Mouse (Mus musculus) granulocyte monocyte progenitor cell, adult 5-6 weeks (primary cell): ENCODE data around the gene Abcc4. TPM values are rescaled to one million over a fixed set of nuclear protein-coding genes. Genes with fewer than 3 reads are reported as not detected.

Source experiments
- ATAC-seq: replicated peaks from 2 replicates; pipeline ENCODE4 v1.8.0; 2016; ENCODE audit warnings: mild to moderate bottlenecking, moderate TSS enrichment, inconsistent platforms; ENCODE audit not compliant: poor library complexity, severe bottlenecking
- total RNA-seq, 2 experiments: library from RNA; stranded (forward) in 1 of 2; stranded (reverse) in 1 of 2; fragments of 200-712, 200-1000 nt in 1 of 2; fragments of >200 nt in 1 of 2; fragmentation: Nextera tagmentation in 1 of 2; gene quantifications; 2 replicates each; pipeline ENCODE4 v1.2.3; 2014 to 2017

The Abcc4 gene
- total RNA-seq, 2 experiments from 2014 or later: 38.8 to 42.4 TPM

DNA sequence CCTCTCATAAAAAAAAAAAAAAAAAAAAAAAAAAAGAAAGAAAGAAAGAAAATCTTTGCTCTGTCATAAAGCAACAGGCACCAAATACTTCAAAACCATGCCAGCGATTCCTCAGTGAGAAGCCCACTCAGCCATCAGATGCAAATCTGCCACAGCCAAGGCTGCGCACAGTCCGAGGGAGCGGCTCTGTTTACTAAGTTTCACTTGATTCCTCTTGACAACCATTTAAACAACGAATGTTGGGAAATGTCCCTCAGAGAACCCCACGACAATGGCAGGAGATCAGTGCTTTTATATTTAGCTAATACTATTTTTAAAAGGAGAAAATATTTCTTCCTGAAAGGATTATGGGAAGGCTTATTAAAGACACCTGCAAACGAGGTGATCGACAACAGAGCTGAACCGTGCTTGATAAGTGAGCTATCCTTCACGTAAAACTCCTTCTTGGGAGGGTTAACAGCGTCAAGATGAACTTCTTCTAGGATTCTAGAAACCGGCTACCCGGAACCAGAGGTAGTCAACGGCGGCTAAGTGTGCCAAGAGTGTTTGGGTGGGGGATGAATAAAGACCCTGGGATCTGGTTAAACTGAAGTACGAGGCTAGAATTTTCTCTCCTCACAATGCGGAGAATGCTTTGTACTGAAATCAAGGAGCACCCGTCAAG, 154.8 kb downstream of the Abcc4 start:
- no peak for ATAC-seq

DNA sequence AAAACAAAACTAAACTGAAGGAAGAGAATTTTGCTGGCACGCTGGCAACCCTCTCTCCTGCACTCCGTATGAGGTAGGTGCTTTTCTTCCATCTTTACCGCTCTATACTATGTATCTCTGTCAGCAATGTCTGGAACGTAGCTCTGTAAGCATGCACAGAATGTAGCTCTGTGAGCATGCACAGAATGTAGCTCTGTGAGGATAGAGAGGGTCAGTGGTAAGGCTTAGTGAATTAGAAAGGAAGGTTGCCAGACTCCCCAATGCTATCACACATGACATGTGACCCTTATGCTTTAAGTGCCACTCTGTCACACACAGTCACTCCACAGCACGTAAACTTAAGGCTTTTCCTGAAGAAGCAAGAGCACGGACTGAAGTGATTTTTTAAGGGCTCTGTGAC, 161.5 kb downstream of the Abcc4 start:
- ATAC-seq: no peak

DNA sequence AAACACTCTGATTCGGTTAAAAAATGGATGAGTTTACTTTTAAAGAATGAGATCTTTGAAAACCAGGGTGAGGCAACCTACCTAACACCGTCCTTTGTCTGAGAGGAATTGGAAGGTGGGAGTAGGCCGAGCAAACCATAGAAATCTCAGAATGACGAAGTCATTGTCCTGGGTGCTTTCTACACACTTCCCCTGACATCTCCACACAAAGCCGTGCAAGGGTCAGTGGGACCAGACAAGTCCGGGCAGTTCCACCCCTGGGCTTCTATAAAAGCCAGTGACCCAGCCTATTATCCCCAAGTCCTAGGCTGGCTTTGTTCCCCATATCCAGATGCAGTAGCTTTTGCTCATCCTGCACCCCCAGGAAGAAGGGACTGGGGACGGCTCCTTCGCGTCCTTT, 163.1 kb downstream of the Abcc4 start:
- ATAC-seq: no peak

DNA sequence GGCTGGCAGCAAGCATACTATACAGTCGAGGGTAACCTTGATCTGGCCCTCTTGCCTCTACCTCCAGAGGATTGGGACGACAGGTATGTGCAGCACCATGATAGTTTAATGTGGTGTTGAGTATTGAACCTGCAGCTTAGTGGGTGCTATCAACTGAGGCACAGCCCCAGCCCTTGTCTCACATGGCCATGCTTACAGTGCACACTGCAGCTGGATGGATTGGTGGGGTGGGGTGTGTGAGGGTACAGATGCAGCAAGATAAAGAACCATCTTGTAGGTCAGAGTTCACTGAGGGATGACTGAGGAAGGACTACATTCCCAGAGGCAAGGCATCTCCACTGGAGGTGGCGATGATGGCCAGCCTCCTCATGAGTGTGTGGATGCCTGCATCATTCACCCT, 174.5 kb downstream of the Abcc4 start:
- no peak for ATAC-seq

DNA sequence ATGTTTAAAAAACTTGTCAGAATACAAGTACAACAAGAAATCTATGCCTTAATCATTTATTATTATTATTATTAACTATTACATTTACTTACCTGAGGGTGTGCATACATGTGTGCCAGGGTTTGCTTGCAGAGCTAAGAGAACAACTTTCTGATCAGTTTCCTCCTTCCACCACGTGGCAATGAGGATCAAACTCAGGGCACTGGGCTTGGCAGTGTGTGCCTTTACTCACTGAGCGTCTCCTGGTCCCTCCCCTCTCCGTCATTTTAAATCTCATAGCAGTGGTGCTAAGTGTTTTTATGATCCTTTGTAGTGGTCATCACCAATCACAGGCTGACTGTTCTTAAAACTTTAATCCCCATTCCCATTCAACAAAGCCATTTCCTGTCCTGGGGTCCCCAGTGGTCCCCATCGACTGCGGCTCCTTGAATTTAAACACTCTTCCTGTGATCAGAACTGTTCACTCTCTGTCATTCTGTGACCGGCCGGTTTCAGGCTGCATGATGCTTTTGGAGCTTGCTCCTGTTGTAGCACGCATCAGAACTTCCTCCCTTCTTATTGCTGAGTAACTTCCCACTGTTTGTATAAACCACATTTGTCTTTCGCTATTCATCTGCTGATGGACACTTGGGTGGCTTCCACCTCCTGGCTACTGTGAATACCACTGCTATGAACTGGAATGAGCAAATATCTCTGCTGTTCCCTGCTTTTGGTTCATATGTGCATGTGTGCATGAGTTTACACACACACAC, 191.6 kb downstream of the Abcc4 start:
- ATAC-seq: 0 out of 2 replicates have a peak, but pooled peaks have one; percentile 12

DNA sequence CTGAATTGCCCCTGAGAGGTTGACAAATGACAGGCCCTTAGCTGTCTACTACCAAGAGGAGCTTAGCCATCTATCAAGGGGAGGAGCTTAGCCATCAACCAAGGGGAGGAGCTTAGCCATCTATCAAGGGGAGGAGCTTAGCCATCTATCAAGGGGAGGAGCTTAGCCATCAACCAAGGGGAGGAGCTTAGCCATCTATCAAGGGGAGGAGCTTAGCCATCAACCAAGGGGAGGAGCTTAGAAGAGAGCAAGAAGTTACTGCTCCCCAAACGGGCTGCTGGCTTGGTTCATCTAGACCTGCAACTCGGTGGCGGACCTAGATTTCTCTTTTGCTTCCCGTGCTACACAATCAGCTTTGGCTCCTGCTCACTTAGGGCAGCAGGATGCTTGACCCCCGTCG, 194.3 kb downstream of the Abcc4 start:
- ATAC-seq: peak; percentile 52

DNA sequence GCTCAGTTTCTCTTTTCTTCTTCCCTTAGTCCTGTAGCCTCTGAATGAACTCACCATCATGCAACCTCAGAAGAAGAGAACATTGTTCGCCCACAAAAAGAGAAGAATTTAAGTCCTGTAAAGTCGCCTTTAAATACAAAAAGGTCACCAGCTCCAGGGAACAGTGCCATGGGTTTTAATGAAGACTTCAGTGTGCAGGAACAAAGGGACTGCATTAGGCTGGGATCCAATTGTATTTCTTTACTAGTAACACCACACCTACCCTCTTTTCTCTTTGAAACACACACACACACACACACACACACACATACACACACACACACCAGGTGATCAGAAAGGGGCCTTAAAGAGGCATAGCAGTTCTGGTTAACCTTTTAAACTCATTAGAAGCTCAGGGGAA, 195.2 kb downstream of the Abcc4 start:
- no peak for ATAC-seq

DNA sequence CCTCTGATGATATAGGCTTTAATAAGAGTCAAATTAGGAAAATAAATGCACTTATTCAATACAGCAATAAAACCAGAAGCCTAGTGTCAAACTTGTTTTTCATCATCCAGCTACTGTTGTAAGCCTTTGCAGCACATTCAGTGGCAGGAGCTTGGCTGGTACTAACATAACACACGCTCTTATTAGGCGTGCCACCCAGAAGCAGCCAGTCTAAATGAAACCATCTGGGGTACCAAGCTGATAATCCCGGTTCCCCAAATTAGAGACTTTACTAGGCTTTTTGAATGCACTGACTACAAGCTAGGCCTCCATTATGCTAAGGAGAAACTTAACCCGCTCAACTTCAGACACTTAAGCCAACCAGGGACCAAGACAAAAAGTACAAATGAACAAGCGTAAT, 195.8 kb downstream of the Abcc4 start:
- no peak for ATAC-seq

DNA sequence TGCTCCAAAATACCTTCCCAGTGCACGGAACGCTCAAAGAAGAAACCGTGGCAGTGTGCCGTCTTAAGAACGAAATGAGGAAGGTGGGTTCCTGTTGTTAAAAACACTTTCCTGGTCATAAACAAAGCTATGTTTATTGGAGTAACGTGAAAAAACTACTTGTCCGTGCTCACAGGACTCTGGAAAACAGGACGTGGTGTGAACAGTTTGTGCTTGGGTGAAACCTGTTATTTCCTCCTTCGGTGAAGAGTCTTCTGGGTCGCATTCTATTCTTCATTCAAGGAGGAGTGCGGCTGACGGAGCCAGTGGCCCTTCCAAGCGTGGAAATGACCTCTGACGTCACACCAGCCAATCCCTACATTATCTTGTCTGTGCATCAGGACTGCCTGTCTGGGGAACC, 198.2 kb downstream of the Abcc4 start:
- no peak for ATAC-seq

DNA sequence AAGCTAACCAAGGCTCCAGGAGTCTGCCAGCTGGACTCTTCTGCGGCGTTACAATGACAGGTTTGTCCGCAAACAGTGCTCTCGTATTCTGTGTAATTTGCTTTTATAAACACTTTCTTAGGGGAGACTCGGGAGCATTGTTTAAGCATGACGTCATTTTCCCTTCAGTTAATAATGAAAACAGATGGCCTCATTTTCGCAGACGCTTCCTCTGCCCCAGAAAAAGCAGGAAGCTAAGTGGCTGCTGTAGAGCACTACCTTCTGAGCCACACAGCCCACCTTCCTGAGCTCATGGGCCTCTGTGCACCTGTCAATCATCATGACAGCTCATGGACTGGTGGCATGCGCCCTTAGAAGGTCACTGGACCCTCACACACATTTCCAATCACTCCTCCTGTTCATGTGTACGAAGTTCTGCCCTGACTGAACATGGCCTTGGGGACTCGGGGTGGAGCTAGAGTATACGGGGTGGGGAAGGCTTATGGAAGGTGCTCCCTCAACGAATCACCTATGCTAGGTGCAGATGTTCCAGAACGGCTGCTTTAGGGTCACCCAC, 199.3 kb downstream of the Abcc4 start:
- no peak for ATAC-seq

DNA sequence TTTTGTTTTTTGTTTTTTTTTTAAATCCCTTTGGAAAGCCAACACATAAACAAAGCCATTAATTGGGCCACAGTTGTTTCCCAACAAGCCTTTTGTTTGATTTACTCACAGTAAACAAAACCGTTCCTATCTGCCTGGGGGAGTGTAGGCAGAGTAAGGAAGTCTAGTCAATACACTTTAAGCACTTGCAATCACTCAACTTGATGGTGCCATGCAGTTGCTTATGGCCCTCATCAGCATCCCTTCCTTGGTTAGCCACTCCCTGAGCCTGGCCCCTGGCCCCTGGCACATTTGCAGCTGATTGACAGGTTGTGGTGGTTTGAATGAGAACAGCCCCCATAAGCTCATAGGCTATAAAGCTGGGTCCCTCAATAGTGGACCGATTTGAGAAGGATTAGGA, 209.3 kb downstream of the Abcc4 start:
- no peak for ATAC-seq

DNA sequence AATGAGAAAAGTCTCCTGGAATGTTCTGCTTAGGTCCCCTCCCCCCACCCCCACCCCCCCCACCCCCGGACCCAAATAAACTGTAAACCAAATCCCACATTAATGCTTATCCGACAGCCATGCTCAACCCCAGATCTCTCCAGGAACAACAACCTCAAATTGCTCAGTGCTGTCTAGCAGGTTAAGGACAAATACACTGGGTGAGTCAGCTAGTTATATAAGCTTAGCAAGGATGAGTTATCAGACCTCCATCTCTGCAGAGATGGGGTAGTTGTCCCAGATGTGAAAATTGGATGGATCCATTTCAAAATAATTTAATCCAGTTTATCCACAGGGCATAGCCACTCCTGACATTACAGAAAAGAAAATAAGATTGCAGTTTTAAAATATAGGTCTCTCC, 210.6 kb downstream of the Abcc4 start:
- no peak for ATAC-seq

DNA sequence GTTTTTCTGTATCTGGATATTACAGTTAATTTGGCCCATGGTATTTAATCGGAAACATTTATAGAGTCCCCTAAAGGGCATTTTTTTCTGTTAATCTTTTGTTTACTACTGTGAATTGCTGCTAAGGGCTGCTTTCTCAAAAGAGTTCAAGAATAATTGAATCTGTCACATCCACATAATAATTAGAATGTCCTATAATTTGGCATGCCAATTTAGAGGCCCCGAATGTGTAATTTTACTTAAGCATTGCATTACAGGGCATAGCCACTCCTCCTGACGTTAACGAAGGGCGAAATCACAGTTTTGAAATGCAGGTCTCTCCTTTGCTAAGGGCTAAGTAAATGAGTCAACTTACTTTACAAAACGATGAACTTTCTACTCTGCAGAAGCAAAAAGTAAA, 214.3 kb downstream of the Abcc4 start:
- no peak for ATAC-seq

DNA sequence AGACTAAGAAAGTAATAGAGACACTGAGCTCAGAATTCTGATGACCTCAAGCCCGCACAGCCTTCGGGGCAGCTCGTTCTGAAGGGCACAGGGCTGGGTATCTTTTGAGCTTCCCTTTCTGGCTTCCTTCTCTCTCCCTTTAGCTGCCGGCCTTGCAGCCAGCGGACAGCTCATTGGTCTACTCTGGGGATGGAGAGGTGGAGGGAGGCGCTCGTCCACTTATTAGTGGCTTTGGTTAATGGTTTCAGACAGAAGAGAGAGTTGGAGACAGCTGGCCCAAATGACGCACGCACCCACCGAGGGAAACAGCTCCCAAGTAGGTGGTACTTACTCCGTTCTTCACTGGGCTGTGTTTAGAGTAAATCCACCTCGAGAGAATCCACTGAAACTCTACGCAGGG, 214.7 kb downstream of the Abcc4 start:
- no peak for ATAC-seq

DNA sequence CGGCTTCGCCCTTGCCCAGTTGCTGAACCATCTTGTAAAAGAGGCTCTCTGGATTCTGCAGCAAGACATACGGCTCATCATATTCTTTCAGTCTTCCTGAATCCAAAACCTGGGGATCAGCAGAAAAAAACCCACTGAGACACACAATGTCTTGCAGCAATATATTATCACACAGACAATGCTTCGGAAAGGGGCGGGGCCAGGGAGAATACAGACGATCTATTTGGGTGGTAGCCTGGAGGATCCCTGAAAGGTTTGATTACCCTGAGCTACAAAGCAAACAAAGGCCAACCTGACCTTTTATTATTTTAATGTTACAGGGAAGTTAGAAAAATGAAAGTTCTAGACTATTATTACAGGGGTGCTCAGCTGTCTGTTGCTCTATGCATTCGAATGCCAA, 215.5 kb downstream of the Abcc4 start:
- ATAC-seq: no peak

DNA sequence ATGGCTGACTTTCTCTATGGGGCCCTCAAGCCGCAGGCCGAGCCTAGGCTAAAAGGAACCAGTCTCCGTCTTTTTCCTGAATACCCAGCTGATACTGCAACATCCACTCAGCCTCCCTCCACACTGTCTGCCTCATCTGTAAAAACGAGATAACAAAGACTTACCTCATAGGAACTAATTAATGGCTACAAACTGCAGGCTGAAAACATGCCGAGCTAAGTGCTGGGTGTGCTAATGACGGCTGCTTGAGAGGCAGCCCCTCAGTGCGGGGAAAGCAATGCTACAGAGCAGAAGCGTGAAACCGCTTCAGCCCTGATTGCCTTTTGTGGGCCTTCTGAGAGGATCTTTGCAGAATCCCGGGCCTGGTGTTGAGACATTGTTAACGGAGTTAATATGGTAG, 219.7 kb downstream of the Abcc4 start:
- ATAC-seq: no peak

DNA sequence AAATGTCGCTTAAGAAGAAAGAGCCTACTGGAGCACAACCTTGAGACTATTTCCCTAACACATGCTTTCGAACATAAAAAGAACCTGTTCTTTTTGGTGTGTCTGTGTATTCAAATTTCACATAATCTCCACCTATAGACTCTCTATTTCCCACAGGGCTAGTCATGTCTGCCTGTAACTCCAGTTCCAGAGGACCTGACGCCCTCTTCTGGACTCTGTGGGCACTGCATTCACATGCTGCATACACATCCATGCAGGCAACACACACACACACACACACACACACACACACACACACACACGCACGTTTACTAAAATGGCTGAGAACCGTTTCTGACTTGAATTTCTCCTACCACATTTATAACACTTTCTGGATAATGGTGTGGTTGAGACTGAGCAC, 220.4 kb downstream of the Abcc4 start:
- no peak for ATAC-seq

DNA sequence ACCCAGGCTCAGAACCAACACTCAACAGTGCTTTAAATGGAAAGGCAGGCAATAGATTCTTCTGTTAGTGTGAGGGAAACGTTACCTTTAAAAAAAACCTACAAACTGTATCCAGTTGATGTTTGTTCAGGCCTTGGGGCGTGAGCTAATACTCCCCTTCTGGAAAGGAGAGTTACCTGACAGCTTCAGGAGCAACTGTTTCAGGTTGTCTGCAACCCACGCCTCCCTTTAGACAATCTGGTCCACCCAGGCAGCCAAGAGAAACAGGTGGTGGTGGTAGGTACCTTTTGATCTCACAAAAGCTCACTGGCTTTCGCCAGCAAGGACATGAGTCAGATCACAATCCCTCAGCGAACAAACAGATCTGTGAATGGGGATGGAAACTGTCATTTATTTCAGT, 223.7 kb downstream of the Abcc4 start:
- no peak for ATAC-seq

DNA sequence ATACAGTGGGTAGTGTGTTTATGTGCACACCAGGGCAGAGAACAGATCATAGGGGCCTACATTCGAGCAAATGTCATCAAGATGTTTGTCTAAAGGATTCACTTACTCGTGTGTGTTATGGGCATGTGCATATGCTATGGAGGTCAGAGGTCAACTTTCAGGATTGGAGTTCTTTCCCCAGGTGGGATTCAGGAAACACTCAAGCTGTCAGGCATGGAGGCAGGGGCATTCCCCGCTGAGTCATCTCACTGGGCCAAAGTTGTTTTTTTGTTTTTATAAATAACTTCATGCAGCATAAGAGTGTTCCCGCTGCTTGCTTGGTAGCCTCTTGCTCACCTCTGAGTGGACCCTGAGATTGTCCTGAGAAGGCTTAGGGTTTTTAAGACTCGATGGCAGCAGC, 224.2 kb downstream of the Abcc4 start:
- no peak for ATAC-seq

DNA sequence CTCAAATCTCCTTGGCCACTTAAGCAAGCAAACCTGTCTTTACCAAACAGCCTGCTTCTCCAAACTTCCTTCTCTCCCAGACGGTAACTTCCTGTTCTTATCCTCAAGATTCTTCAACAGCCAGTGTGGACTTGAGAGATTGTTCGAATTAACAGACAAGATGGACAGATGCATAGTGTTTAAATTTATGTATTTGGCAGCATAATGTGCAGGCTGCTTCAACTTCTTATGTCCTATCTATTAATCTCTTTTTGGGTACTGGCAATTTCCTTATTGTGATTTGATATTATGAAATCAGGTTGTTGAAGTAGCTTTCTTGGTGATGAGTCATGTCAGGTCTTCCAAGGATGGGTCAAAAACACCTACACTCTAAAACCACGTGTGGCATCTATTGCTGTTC, 229.7 kb downstream of the Abcc4 start:
- no peak for ATAC-seq

DNA sequence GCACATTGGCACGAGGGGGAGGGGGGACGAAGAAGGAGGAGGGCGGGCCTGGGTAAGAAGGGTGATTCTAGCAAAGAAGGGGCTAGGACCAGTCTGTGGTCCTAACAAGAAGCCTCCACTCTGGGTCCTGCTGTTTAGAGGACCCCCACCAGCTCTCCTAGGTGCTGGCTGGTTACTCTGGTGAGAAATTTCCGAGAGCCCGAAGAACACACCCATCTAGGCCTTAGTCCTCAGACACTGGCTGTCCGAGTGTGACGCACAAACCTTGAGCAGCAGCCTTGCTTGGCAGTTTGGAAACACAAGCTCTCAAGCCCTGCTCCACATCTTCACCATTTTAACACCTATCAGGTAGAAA, 230.9 kb downstream of the Abcc4 start:
- ATAC-seq: no peak
